Comparison of ENCODE assay signal across 16 mouse cellular contexts in genomic region chr10:67143661-67144060, GRCm38 (mm10). TPM values are rescaled to one million over a fixed set of nuclear protein-coding genes. Genes with fewer than 3 reads are reported as not detected.
DNase-seq lines count a peak whose midpoint lies in the region; TF ChIP-seq lines count a peak whose summit lies in the region.
"Had no signal": no experiment of that assay in that cellular context is flagged by ENCODE, and none has a peak within 500 bp of the region (broad histone marks: within the 10 kb centered on the region; RNA-seq: fewer than 3 reads in every experiment).

No protein-coding gene starts in this region.

- DNase-seq in gastrocnemius, adult 2 months = peak; percentile 38
- DNase-seq in gastrocnemius, postnatal 36 days = no peak
- DNase-seq in left cerebral cortex, postnatal 4 days = peak; percentile 11
- DNase-seq in left cerebral cortex, adult 2 months (ENCODE audit: extremely low spot score in 1 of 2, low spot score in 2 of 2) = no peak
- DNase-seq in NIH3T3 (ENCODE audit: low read depth) = peak; percentile 77
- DNase-seq in embryo, embryonic 11.5 days (ENCODE audit: low read depth, low spot score) = peak; percentile 16
- no peak for DNase-seq in thymus, postnatal 14 days
- DNase-seq: cerebellum, adult 9-11 months; right cerebral cortex, postnatal 25 days; thymus, adult 18-20 months had no signal

- H3K27ac ChIP-seq in gastrocnemius, adult 2 months = peak overlapping the region; percentile 16; the same call in 1 of the 2 replicates
- H3K27ac ChIP-seq in left cerebral cortex, adult 2 months = no peak overlapping the region
- H3K27ac ChIP-seq: embryonic facial prominence, embryonic 15.5 days; forebrain, embryonic 15.5 days; hindbrain, embryonic 15.5 days; midbrain, embryonic 10.5 days had no signal

- no peak for TF ChIP-seq CTCF in gastrocnemius, adult 2 months (IDR thresholded peaks at IDR 0.05)
- TF ChIP-seq CTCF in left cerebral cortex, adult 2 months (IDR thresholded peaks at IDR 0.05) = no peak

- H3K4me3 ChIP-seq in gastrocnemius, adult 2 months = no peak overlapping the region
- no peak overlapping the region for H3K4me3 ChIP-seq in left cerebral cortex, adult 2 months
- H3K4me3 ChIP-seq: embryonic facial prominence, embryonic 15.5 days; forebrain, embryonic 15.5 days; heart, embryonic 13.5 days; hindbrain, embryonic 15.5 days; midbrain, embryonic 10.5 days; myocyte had no signal

- intact Hi-C loops in gastrocnemius, adult 2 months (cut with DNase I) = no loop called here
- intact Hi-C loops in gastrocnemius, postnatal 36 days (cut with DNase I) = no loop called here
- intact Hi-C loops in left cerebral cortex, postnatal 4 days (cut with DNase I) = no loop called here
- intact Hi-C loops in left cerebral cortex, adult 2 months (cut with DNase I) = no loop called here

RNA-seq across cellular contexts. Expression of gene Reep3, which starts 46.9 kb away (rescaled TPM):
- 10 to 100 TPM in 1 of 2 experiments, 1 to 10 TPM in 1; 9.7 to 10.8 TPM for total RNA-seq in gastrocnemius, adult 2 months (2021)
- total RNA-seq in gastrocnemius, postnatal 36 days (2021) = 10 to 100 TPM; 10.0 to 10.2 TPM
- 10 to 100 TPM; 24.4 to 27.9 TPM for total RNA-seq in left cerebral cortex, postnatal 4 days (2021)
- total RNA-seq in left cerebral cortex, adult 2 months (2021) = 10 to 100 TPM; 16.6 to 17.8 TPM

RNA-seq across cellular contexts. Expression of gene Jmjd1c, which starts 47.7 kb away (rescaled TPM):
- 10 to 100 TPM; 23.7 to 26.6 TPM for total RNA-seq in gastrocnemius, adult 2 months (2021)
- total RNA-seq in gastrocnemius, postnatal 36 days (2021) = 10 to 100 TPM; 20.2 to 21.5 TPM
- 100 to 1,000 TPM; 135 to 143 TPM for total RNA-seq in left cerebral cortex, postnatal 4 days (2021)
- total RNA-seq in left cerebral cortex, adult 2 months (2021) = 100 to 1,000 TPM in 1 of 2 experiments, 10 to 100 TPM in 1; 86.3 to 102 TPM

Comparison
In these comparisons a context has a peak if more than half of its experiments do, and no peak if none do; other contexts are left out.
1. DNase-seq: peak in gastrocnemius, adult 2 months (single experiment), left cerebral cortex, postnatal 4 days (single experiment), NIH3T3 (single experiment) and embryo, embryonic 11.5 days (single experiment); none in gastrocnemius, postnatal 36 days (0 of 2), left cerebral cortex, adult 2 months (0 of 2) and thymus, postnatal 14 days (single experiment).